Mouse (Mus musculus) ES-E14 (cell line): ENCODE data around the gene Yeats2. TPM values are rescaled to one million over a fixed set of nuclear protein-coding genes. Genes with fewer than 3 reads are reported as not detected.

ENCODE experiments used
- DNase-seq: peaks from one replicate; pipeline ENCODE4 v3.0.0-alpha.2; 2013; ENCODE audit warnings: low read depth, low spot score
- H3K27ac ChIP-seq: 2 replicates; pipeline ENCODE4 v1.5.1; 2012; ENCODE audit warnings: low read depth, mild to moderate bottlenecking, low read length, moderate library complexity, mixed read lengths; ENCODE audit not compliant: poor library complexity, insufficient read depth, severe bottlenecking
- H3K36me3 ChIP-seq: 2 replicates; pipeline ENCODE4 v1.6.1; 2012; ENCODE audit warnings: mild to moderate bottlenecking, low read length, moderate library complexity, mixed read lengths; ENCODE audit not compliant: control insufficient read depth, poor library complexity, insufficient read depth, severe bottlenecking
- H3K4me1 ChIP-seq, 2 experiments: fragments of 150-350 bp in 1 of 2; sonication (generic) in 1 of 2; 2 replicates each; pipeline ENCODE4 v1.6.1; 2012; ENCODE audit warnings: low read length in 2 of 2, mild to moderate bottlenecking in 1 of 2, mixed read lengths in 1 of 2; ENCODE audit not compliant: control insufficient read depth in 2 of 2, insufficient read depth in 2 of 2, poor library complexity in 1 of 2
- H3K4me3 ChIP-seq, 2 experiments: fragments of 150-350 bp in 1 of 2; sonication (generic) in 1 of 2; 2 replicates each; pipeline ENCODE4 v1.5.1; 2012; ENCODE audit warnings: low read length in 2 of 2, low read depth in 1 of 2, mild to moderate bottlenecking in 1 of 2, mixed read lengths in 1 of 2; ENCODE audit not compliant: insufficient read depth in 1 of 2, poor library complexity in 1 of 2, severe bottlenecking in 1 of 2
- H3K9ac ChIP-seq: 2 replicates; pipeline ENCODE4 v1.6.1; 2012; ENCODE audit warnings: low read depth, mild to moderate bottlenecking, low read length, mixed read lengths; ENCODE audit not compliant: poor library complexity, insufficient read depth, severe bottlenecking
- H3K9me3 ChIP-seq: fragments of 150-350 bp; sonication (generic); 2 replicates; pipeline ENCODE4 v1.6.1; 2012; ENCODE audit warnings: low read depth, mild to moderate bottlenecking, low read length; ENCODE audit not compliant: control insufficient read depth, insufficient read depth
- CHD2 ChIP-seq: IDR thresholded peaks from 2 replicates; pipeline ENCODE4 v1.6.1; 2014; ENCODE audit warnings: mild to moderate bottlenecking, low read depth, low read length, inconsistent platforms
- HCFC1 ChIP-seq: IDR thresholded peaks from 2 replicates; pipeline ENCODE4 v1.6.1; 2012; ENCODE audit warnings: low read length, inconsistent platforms, borderline replicate concordance; ENCODE audit not compliant: insufficient read depth
- MAFK ChIP-seq: IDR thresholded peaks from 2 replicates; pipeline ENCODE4 v1.6.1; 2014; ENCODE audit warnings: mild to moderate bottlenecking, low read depth, low read length, inconsistent platforms; ENCODE audit not compliant: insufficient read depth
- ZC3H11A ChIP-seq: IDR thresholded peaks from 2 replicates; pipeline ENCODE4 v1.6.1; 2012; ENCODE audit warnings: low read depth, mild to moderate bottlenecking, inconsistent platforms, low read length, borderline replicate concordance
- ZNF384 ChIP-seq: IDR thresholded peaks from 2 replicates; pipeline ENCODE4 v1.6.1; 2012; ENCODE audit warnings: low read depth, low read length, inconsistent platforms
- in situ Hi-C, 2 experiments: fragments of 600-800 bp; cut with MboI; formaldehyde crosslinking; loops; one replicate each; pipeline ENCODE4 v1.15.1; 2025; ENCODE audit warnings: low sequenced_read_pairs in 2 of 2, inconsistent platforms in 1 of 2; ENCODE audit not compliant: unreplicated experiment in 2 of 2
- total RNA-seq: library from RNA; depleted of rRNA; stranded (reverse); fragments of 300-350 nt; gene quantifications from 2 replicates; pipeline ENCODE4 v1.2.3, GENCODE M21; 2012

The Yeats2 gene
- total RNA-seq, 1 experiment, result 52.1 TPM

DNA sequence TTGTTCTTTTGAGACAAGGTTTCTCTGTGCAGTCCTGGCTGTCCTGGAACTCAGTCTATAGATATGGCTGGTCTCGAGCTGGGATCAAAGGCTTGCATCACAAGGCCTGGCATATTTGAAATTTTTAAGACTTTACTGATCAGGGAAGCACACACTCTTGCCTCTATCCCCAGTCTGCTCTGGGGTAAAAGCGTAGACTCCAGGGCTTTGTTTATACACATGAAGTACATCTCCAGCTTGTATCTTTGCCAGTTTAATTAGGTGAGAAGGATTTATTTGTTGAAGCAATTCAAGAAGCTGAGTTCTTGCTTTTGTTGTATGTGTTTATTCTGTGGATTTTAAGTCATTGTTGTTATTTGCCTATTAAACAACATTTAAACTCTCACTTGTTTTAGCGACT lies 12.9 kb downstream of the Yeats2 start:
- H3K27ac ChIP-seq, result no peak overlapping the region
- DNase-seq, result no peak
- H3K36me3 ChIP-seq, result peaks cover 25% of the 10 kb centered on the region
- H3K9ac ChIP-seq, result no peak overlapping the region
- H3K9me3 ChIP-seq, result no peaks in the 10 kb centered on the region; the same call in 1 of the 2 replicates
- no peaks in the 10 kb centered on the region for H3K4me1 ChIP-seq
- TF ChIP-seq ZNF384, result no peak
- no peak for TF ChIP-seq ZC3H11A
- TF ChIP-seq CHD2, result no peak
- TF ChIP-seq HCFC1, result no peak
- TF ChIP-seq MAFK, result no peak
- no peak overlapping the region for H3K4me3 ChIP-seq
- in situ Hi-C loops, result no loop called here

DNA sequence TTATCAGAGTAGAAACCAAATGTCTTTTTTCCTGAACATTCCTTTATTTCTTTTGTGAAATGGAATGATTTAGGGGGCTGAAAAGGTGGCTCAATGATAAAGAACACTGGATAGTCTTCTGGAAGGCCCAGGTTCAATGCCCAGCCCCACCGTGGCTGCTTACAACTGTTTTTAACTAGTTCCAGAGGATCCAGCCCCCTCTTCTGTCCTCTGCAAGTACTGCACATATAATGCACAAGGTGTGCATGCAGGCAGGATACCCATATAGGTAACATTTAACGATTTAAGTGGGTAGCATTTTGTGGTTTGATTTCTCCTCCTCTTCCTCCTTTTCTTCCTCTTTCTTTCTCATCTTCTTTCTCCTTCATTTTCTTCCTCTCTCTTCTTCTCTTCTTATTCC lies 19.3 kb downstream of the Yeats2 start:
- Histone ChIP-seq H3K9ac (no peak overlapping the region), H3K36me3 (peaks cover 25% of the 10 kb centered on the region), H3K9me3 (no peaks in the 10 kb centered on the region), H3K4me1 (no peaks in the 10 kb centered on the region), H3K27ac (no peak overlapping the region), H3K4me3 (no peak overlapping the region)
- peak; percentile 28 for DNase-seq
- in situ Hi-C loops, result no loop called here
- TF ChIP-seq CHD2 (no peak), ZNF384 (no peak), MAFK (no peak), ZC3H11A (no peak)

DNA sequence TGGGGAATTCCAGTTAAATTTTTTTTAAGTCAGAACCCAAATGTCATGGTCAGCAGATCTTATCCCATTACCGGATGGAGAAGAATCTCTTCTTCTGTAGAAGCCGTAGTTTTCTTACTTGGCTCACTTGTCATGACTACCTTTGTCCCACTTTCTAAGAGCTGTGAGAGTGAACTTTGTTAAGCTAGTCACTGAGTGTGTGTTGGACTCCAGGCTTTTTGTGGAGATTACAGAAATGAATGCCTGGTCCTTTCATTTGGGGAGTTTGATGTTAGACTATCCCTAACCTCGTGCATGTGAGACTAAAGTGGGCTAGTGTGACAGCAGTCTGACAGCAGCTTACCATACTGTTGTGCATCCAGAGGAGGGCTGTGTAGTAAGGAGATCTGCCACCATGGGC lies 28.2 kb downstream of the Yeats2 start:
- H3K36me3 ChIP-seq, result peaks cover 15% of the 10 kb centered on the region
- H3K4me3 ChIP-seq, result no peak overlapping the region
- in situ Hi-C loops, result no loop called here
- no peaks in the 10 kb centered on the region for H3K9me3 ChIP-seq
- no peak for DNase-seq
- TF ChIP-seq ZNF384 (no peak), MAFK (no peak)
- no peak overlapping the region for H3K27ac ChIP-seq
- H3K9ac ChIP-seq, result no peak overlapping the region
- H3K4me1 ChIP-seq, result peaks cover 0 to 3% of the 10 kb centered on the region in 2 experiments; a peak in 1 of 4 replicates

DNA sequence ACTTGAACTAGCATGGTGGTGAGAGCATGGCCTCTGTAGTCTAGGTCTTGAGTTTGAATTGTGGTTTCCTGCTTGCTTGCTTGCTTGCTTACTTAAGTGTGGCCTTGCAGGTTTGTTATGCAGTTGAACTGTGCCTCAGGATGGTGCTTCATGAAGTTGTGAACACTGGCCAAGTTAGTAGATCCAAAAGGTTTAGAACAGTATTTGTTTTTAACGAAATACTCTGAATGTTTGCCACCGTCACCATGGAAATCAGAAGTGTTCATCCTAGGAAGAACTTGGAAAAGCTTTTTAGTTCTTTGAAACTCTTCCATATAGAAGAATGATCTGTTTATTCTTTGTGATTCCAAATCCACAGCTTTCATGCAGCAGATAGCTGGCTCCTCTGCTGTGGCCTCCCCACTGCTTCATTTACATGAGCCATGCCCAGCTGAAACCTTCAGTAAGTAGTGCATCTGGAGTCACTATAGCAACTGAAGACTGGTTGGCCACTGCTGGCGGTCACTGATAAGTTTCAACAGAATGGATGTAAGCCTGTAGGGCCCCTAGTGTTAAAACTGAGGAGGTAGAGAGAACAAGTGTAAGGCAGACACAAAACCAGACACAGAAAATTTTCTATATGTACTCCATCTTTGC lies 28.7 kb downstream of the Yeats2 start:
- in situ Hi-C loops, result no loop called here
- H3K4me1 ChIP-seq, result peaks cover 0 to 3% of the 10 kb centered on the region in 2 experiments; a peak in 1 of 4 replicates
- no peak overlapping the region for H3K9ac ChIP-seq
- no peak overlapping the region for H3K4me3 ChIP-seq
- no peak for DNase-seq
- no peak for TF ChIP-seq MAFK
- no peak for TF ChIP-seq ZNF384
- TF ChIP-seq CHD2, result no peak
- H3K9me3 ChIP-seq, result no peaks in the 10 kb centered on the region
- H3K36me3 ChIP-seq, result peaks cover 15% of the 10 kb centered on the region
- H3K27ac ChIP-seq, result no peak overlapping the region

DNA sequence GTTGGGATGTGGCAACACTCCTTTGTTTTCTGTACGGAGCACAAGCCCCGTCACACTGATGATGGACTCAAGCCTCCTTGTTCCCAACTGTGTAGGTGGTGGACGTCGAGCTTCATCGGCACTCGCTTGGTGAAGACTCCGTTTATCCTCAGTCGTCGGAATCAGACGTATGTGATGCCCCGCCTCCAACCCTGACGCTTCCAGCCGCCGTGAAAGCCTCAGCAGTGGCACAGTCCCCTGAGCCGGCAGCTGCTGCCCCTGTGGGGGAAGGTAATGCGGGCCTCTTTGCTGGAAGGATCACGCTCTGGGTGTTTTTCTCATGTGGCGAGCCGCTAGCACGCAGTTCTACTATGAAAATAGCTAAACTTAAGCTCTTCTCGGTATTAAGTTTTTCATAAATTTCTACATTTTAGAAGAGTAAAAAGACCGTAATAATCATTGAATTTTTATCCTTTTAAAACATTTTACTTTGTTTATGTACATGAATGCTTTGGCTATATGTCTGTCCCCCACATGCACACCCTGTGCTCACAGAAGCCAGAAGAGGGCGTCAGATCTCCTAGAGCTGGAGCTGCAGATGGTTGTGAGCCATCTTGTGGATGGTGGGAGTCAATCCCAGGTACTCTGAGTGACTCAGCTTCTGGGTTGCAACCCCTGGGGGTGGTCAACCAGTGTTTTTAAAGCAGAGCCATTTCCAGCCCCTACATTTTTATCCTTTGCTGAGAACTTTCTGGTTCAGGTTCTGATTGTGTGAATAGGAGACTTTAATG lies 38.7 kb downstream of the Yeats2 start:
- Histone ChIP-seq H3K27ac (no peak overlapping the region), H3K9me3 (no peaks in the 10 kb centered on the region), H3K4me1 (peaks cover 0 to 7% of the 10 kb centered on the region in 2 experiments; a peak in 1 of 4 replicates), H3K36me3 (peaks cover 17% of the 10 kb centered on the region), H3K9ac (no peak overlapping the region), H3K4me3 (peak overlapping the region in 1 of 2 experiments; percentile 1; a peak in 2 of 4 replicates)
- TF ChIP-seq MAFK (no peak), ZC3H11A (no peak), ZNF384 (no peak), HCFC1 (no peak), CHD2 (no peak)
- peak; percentile 17 for DNase-seq
- in situ Hi-C loops, result no loop called here
